Mouse (Mus musculus) brain, embryonic 14.5 days (tissue): ENCODE results near the gene Mras.

Source experiments
- CTCF ChIP-seq: fragments of 200-500 bp; IDR thresholded peaks from 2 replicates; pipeline ENCODE4 v1.5.1; 2012; ENCODE audit warnings: inconsistent platforms, mild to moderate bottlenecking, moderate library complexity, borderline replicate concordance; ENCODE audit not compliant: insufficient read depth, insufficient read length; ENCODE audit errors: extremely low read depth
- POLR2A ChIP-seq: fragments of 200-500 bp; IDR thresholded peaks from 2 replicates; pipeline ENCODE4 v1.6.1; 2012; ENCODE audit warnings: mild to moderate bottlenecking, inconsistent platforms, borderline replicate concordance; ENCODE audit not compliant: poor library complexity, insufficient read depth, insufficient read length, severe bottlenecking; ENCODE audit errors: extremely low read depth

GRCm38 (mm10) chr9:99390716-99391115, 46.5 kb downstream of the Mras start:
- TF ChIP-seq CTCF = no peak
- TF ChIP-seq POLR2A = no peak
